Mouse (Mus musculus) hindbrain, embryonic 15.5 days (tissue): ENCODE measurements around the gene Tfdp1. TPM values are rescaled to one million over a fixed set of nuclear protein-coding genes. Genes with fewer than 3 reads are reported as not detected.
"Not testable (repeated sequence)": the region's sequence is repeated elsewhere in the genome, so short reads cannot be mapped to it uniquely, and the experiment has no call there.

ENCODE experiments used
- ATAC-seq: fragments of 200-750 bp; cut with Nextera tagmentation; 2 replicates; pipeline ENCODE4 v1.8.0; 2017; ENCODE audit warnings: low read depth, moderate number of reproducible peaks, moderate TSS enrichment; ENCODE audit not compliant: low FRiP score
- H3K27ac ChIP-seq: fragments of 300-500 bp; sonication (generic); replicated peaks from 2 replicates; pipeline ENCODE4 v1.5.1; 2015; ENCODE audit warnings: mild to moderate bottlenecking, inconsistent platforms
- H3K27me3 ChIP-seq: fragments of 300-500 bp; sonication (generic); 2 replicates; pipeline ENCODE4 v1.6.1; 2015; ENCODE audit warnings: control low read depth, inconsistent platforms
- H3K36me3 ChIP-seq: fragments of 300-500 bp; sonication (generic); 2 replicates; pipeline ENCODE4 v1.6.1; 2015; ENCODE audit warnings: control low read depth, inconsistent platforms
- H3K4me1 ChIP-seq: fragments of 300-500 bp; sonication (generic); replicated peaks from 2 replicates; pipeline ENCODE4 v1.6.1; 2015; ENCODE audit warnings: control low read depth, inconsistent platforms
- H3K4me2 ChIP-seq: fragments of 300-500 bp; sonication (generic); 2 replicates; pipeline ENCODE4 v1.6.1; 2015; ENCODE audit warnings: moderate library complexity, mild to moderate bottlenecking, inconsistent platforms
- H3K4me3 ChIP-seq: fragments of 300-500 bp; sonication (generic); 2 replicates; pipeline ENCODE4 v1.5.1; 2015; ENCODE audit warnings: mild to moderate bottlenecking, inconsistent platforms
- H3K9ac ChIP-seq: fragments of 300-500 bp; sonication (generic); 2 replicates; pipeline ENCODE4 v1.6.1; 2015; ENCODE audit warnings: inconsistent platforms
- H3K9me3 ChIP-seq: fragments of 300-500 bp; sonication (generic); 2 replicates; pipeline ENCODE4 v1.6.1; 2016; ENCODE audit warnings: control low read depth, inconsistent platforms
- WGBS: fragments of 180-500 bp; shearing (Covaris S2); methylation state at CpG from one replicate; pipeline ENCODE4 v1.1.7; 2015; 5-methylcytosine and 5-hydroxymethylcytosine counted together
- polyA plus RNA-seq: library from polyadenylated mRNA; unstranded; fragments of >200 nt; fragmentation: Nextera tagmentation; extraction: Ambion mirVana; gene quantifications from 2 replicates; pipeline ENCODE4 v1.2.1, GENCODE M21; 2015

The Tfdp1 gene
- polyA plus RNA-seq, 1 experiment from 2014 or later, result 96.8 TPM

GRCm38 (mm10) chr8:13334671-13335070, 3.9 kb upstream of the Tfdp1 start:
- peaks cover 10% of the 10 kb centered on the region for H3K4me1 ChIP-seq
- 45% methylated on average over 1 of the region's 1 CpGs for WGBS
- H3K27me3 ChIP-seq, result no peaks in the 10 kb centered on the region
- H3K4me2 ChIP-seq, result no peak overlapping the region
- H3K27ac ChIP-seq, result no peak overlapping the region
- H3K9me3 ChIP-seq, result no peaks in the 10 kb centered on the region
- no peak overlapping the region for H3K9ac ChIP-seq
- no peak overlapping the region for H3K4me3 ChIP-seq
- ATAC-seq, result no peak
- no peaks in the 10 kb centered on the region for H3K36me3 ChIP-seq

- H3K4me1 ChIP-seq, result peaks cover 28% of the 10 kb centered on the region
- not testable (repeated sequence) for ATAC-seq, H3K4me2 ChIP-seq, H3K27me3 ChIP-seq, H3K27ac ChIP-seq, H3K9ac ChIP-seq, H3K9me3 ChIP-seq, H3K36me3 ChIP-seq, H3K4me3 ChIP-seq
- WGBS, result 91% methylated on average over 6 of the region's 6 CpGs
Measured at GRCm38 (mm10) chr8:13337245-13337644, 1.3 kb upstream of the Tfdp1 start.

GRCm38 (mm10) chr8:13337678-13338077, 873 bp upstream of the Tfdp1 start:
- Histone ChIP-seq H3K4me1 (peaks cover 28% of the 10 kb centered on the region), H3K4me2 (peak overlapping the region; percentile 91), H3K4me3 (peak overlapping the region; percentile 92), H3K9ac (no peak overlapping the region), H3K9me3 (no peaks in the 10 kb centered on the region), H3K36me3 (peaks cover 6% of the 10 kb centered on the region; the same call in 1 of the 2 replicates), H3K27me3 (no peaks in the 10 kb centered on the region), H3K27ac (peak overlapping the region; percentile 80)
- WGBS, result 87% methylated on average over 3 of the region's 3 CpGs
- 0 out of 2 replicates have a peak, but pooled peaks have one; percentile 2 for ATAC-seq

- Histone ChIP-seq H3K9me3 (no peaks in the 10 kb centered on the region), H3K4me1 (peaks cover 28% of the 10 kb centered on the region), H3K27me3 (no peaks in the 10 kb centered on the region), H3K27ac (peak overlapping the region; percentile 80), H3K4me3 (peak overlapping the region; percentile 92), H3K36me3 (peaks cover 14% of the 10 kb centered on the region), H3K9ac (peak overlapping the region; percentile 94), H3K4me2 (peak overlapping the region; percentile 91)
- ATAC-seq, result peak; percentile 74
- under 1% methylated on average over 40 of the region's 70 CpGs for WGBS
Measured at GRCm38 (mm10) chr8:13338901-13339645, 522 bp downstream of the Tfdp1 start.

GRCm38 (mm10) chr8:13339646-13339990, 1.1 kb downstream of the Tfdp1 start:
- Histone ChIP-seq H3K9ac (peak overlapping the region; percentile 94), H3K27me3 (no peaks in the 10 kb centered on the region), H3K36me3 (peaks cover 19% of the 10 kb centered on the region), H3K27ac (peak overlapping the region; percentile 80; the same call in 1 of the 2 replicates), H3K4me3 (peak overlapping the region; percentile 92), H3K4me1 (peaks cover 28% of the 10 kb centered on the region), H3K4me2 (peak overlapping the region; percentile 91), H3K9me3 (no peaks in the 10 kb centered on the region)
- 4% methylated on average over 11 of the region's 11 CpGs for whole genome bisulfite sequencing
- ATAC-seq, result no peak

- Histone ChIP-seq H3K4me1 (peaks cover 28% of the 10 kb centered on the region), H3K9me3 (no peaks in the 10 kb centered on the region), H3K27ac (no peak overlapping the region), H3K4me2 (peak overlapping the region; percentile 91; the same call in 1 of the 2 replicates), H3K36me3 (peaks cover 27% of the 10 kb centered on the region), H3K4me3 (no peak overlapping the region), H3K9ac (no peak overlapping the region), H3K27me3 (no peaks in the 10 kb centered on the region)
- WGBS, result 85% methylated on average over 8 of the region's 8 CpGs
- ATAC-seq, result no peak
Measured at GRCm38 (mm10) chr8:13340650-13341049, 2.1 kb downstream of the Tfdp1 start.

GRCm38 (mm10) chr8:13342340-13342739, 3.8 kb downstream of the Tfdp1 start:
- 92% methylated on average over 2 of the region's 2 CpGs for WGBS
- Histone ChIP-seq H3K36me3 (peaks cover 33% of the 10 kb centered on the region), H3K27me3 (no peaks in the 10 kb centered on the region), H3K9me3 (no peaks in the 10 kb centered on the region), H3K9ac (no peak overlapping the region), H3K4me1 (peaks cover 28% of the 10 kb centered on the region), H3K4me3 (no peak overlapping the region), H3K4me2 (no peak overlapping the region), H3K27ac (no peak overlapping the region)
- no peak for ATAC-seq

GRCm38 (mm10) chr8:13343134-13343533, 4.6 kb downstream of the Tfdp1 start:
- Histone ChIP-seq H3K4me1 (peaks cover 23% of the 10 kb centered on the region), H3K36me3 (peaks cover 40% of the 10 kb centered on the region), H3K27ac (no peak overlapping the region), H3K9me3 (no peaks in the 10 kb centered on the region), H3K9ac (no peak overlapping the region), H3K4me3 (no peak overlapping the region), H3K27me3 (no peaks in the 10 kb centered on the region), H3K4me2 (no peak overlapping the region)
- ATAC-seq, result no peak
- 96% methylated on average over 4 of the region's 4 CpGs for WGBS

GRCm38 (mm10) chr8:13350052-13350451, 11.5 kb downstream of the Tfdp1 start:
- H3K36me3 ChIP-seq, result peaks cover 49% of the 10 kb centered on the region
- no peaks in the 10 kb centered on the region for H3K27me3 ChIP-seq
- no peak overlapping the region for H3K4me3 ChIP-seq
- H3K9me3 ChIP-seq, result no peaks in the 10 kb centered on the region
- ATAC-seq, result no peak
- H3K4me1 ChIP-seq, result no peaks in the 10 kb centered on the region
- H3K27ac ChIP-seq, result no peak overlapping the region
- 94% methylated on average over 7 of the region's 7 CpGs for WGBS
- H3K4me2 ChIP-seq, result no peak overlapping the region
- no peak overlapping the region for H3K9ac ChIP-seq

GRCm38 (mm10) chr8:13351593-13351992, 13.0 kb downstream of the Tfdp1 start:
- Histone ChIP-seq H3K4me1 (no peaks in the 10 kb centered on the region), H3K27me3 (no peaks in the 10 kb centered on the region), H3K27ac (no peak overlapping the region), H3K36me3 (peaks cover 55% of the 10 kb centered on the region), H3K9ac (no peak overlapping the region), H3K4me2 (no peak overlapping the region), H3K9me3 (no peaks in the 10 kb centered on the region), H3K4me3 (no peak overlapping the region)
- 88% methylated on average over 5 of the region's 5 CpGs for WGBS
- no peak for ATAC-seq

GRCm38 (mm10) chr8:13352601-13353000, 14.1 kb downstream of the Tfdp1 start:
- peaks cover 56% of the 10 kb centered on the region for H3K36me3 ChIP-seq
- no peak overlapping the region for H3K4me3 ChIP-seq
- no peak for ATAC-seq
- no peaks in the 10 kb centered on the region for H3K27me3 ChIP-seq
- H3K9me3 ChIP-seq, result no peaks in the 10 kb centered on the region
- WGBS, result 89% methylated on average over 8 of the region's 8 CpGs
- no peak overlapping the region for H3K9ac ChIP-seq
- H3K4me2 ChIP-seq, result no peak overlapping the region
- no peaks in the 10 kb centered on the region for H3K4me1 ChIP-seq
- no peak overlapping the region for H3K27ac ChIP-seq

- ATAC-seq, result no peak
- Histone ChIP-seq H3K27ac (no peak overlapping the region), H3K4me3 (no peak overlapping the region), H3K9ac (no peak overlapping the region), H3K36me3 (peaks cover 54% of the 10 kb centered on the region), H3K4me1 (no peaks in the 10 kb centered on the region), H3K4me2 (no peak overlapping the region), H3K9me3 (no peaks in the 10 kb centered on the region), H3K27me3 (no peaks in the 10 kb centered on the region)
- 86% methylated on average over 9 of the region's 9 CpGs for WGBS
Measured at GRCm38 (mm10) chr8:13353155-13353833, 14.7 kb downstream of the Tfdp1 start.
